Mouse (Mus musculus) CD4-positive helper T cell, adult 2 months (primary cell): ENCODE measurements around the gene Iqsec3.
A peak's percentile ranks its signal among the peaks of the same experiment; 100 is the strongest.

Experiments
- DNase-seq: peaks from one replicate; pipeline ENCODE4 v3.0.0-alpha.2; 2012; ENCODE audit warnings: low read depth, missing footprints, low spot score

Iqsec3 gene

GRCm38 (mm10) chr6:121473093-121473821 is at the start of gene Iqsec3:
Gene Iqsec3 (minus strand): TSS chr6:121473678.
- peak; percentile 54 for DNase-seq

- no peak for DNase-seq
Observed at GRCm38 (mm10) chr6:121522106-121522705, 48.7 kb upstream of the Iqsec3 start.

GRCm38 (mm10) chr6:121521030-121521429 is 47.6 kb upstream of the Iqsec3 start:
- no peak for DNase-seq

GRCm38 (mm10) chr6:121519896-121520295 is 46.4 kb upstream of the Iqsec3 start:
- no peak for DNase-seq

- no peak for DNase-seq
Observed at GRCm38 (mm10) chr6:121519266-121519810, 45.9 kb upstream of the Iqsec3 start.

- DNase-seq, result no peak
Observed at GRCm38 (mm10) chr6:121517726-121518125, 44.2 kb upstream of the Iqsec3 start.

DNA sequence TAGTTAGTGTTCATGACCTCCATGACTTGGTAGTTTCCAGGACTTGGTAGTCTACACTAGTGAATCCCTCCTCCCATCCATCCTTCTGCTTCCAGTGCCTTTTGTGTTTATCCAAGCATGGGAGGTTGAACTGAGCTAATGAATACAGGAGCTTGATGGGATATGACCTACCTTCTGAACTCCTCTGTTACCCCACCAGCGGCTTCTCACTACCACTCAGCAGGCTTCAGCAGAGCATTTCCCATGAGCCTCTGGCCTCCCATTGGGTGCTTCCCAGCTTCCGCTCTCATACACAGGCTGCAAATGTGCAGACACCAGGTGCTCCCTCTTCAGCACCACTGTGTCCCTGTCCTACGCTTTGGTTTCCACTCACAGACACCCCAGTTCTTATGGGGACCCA is 36.9 kb upstream of the Iqsec3 start:
- DNase-seq, result no peak

GRCm38 (mm10) chr6:121509871-121510270 is 36.4 kb upstream of the Iqsec3 start:
- DNase-seq, result no peak

DNA sequence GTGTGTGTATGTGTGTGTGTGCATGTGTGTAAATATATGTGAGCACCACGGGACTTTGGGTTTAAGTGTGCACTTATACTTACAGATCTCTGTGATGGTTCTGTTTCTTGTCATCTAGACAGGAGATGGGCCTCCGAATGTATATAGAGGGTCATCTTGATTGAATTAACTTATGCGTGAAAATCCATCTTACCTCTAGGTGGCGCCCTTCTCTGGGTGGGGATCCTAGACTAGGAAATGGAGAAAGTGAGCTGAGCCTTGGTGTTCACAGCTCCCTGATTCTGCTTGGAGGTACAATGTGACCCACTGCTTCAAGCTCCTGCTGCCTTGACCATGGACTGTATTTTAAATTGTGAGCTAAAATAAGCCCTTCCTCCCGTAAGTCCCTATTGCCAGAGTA is 34.8 kb upstream of the Iqsec3 start:
- no peak for DNase-seq

DNA sequence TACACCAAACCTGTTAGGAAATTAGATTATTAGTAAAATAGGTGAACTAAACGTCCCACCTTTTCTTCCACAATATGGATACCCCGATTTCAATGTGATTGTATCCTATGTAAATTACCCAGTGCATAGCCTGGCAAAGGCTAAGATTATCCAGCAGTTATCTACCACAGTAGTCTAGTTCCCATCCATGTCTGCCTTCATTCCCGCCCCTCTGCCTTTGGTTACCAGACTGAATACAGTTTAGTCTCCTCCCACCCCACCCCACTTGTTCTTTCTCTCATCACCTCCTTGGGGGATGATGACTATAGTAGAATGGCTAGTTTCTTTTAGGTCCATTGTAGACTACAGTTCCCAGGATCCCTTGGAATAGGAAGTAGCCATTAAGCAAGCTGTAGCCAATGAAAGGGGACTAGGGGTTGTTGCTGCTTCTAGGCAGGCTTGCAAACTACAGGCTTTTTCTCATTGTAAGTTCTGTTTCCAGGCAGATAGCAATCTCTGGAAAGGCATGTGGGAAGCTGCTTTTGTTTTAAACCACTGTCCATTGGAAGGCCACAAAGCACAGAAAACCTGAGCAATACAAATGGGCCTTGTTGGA is 27.7 kb upstream of the Iqsec3 start:
- no peak for DNase-seq

- DNase-seq, result no peak
Observed at GRCm38 (mm10) chr6:121499856-121500255, 26.4 kb upstream of the Iqsec3 start.

GRCm38 (mm10) chr6:121498819-121499535 is 25.5 kb upstream of the Iqsec3 start:
- no peak for DNase-seq

DNA sequence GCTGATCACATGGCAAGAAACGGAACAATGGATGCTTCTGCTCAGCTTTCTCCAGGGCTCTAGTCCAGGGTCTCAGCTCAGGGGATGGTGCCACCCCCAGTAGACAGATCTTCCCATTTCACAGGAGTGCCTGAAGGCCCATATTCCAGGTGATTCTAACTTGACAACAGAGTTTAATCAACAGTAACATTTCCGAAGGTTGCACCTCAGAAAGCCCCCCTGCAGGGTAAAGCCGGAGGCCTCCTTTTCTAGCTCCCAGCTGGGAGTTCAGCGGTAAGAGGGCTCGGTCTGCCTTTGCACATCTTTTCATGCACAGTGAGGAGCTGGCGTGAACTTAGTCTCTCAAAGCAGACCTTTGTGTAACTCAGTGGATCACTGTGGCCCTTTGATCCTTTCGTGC is 22.1 kb upstream of the Iqsec3 start:
- no peak for DNase-seq

GRCm38 (mm10) chr6:121495026-121495425 is 21.5 kb upstream of the Iqsec3 start:
- DNase-seq, result no peak

DNA sequence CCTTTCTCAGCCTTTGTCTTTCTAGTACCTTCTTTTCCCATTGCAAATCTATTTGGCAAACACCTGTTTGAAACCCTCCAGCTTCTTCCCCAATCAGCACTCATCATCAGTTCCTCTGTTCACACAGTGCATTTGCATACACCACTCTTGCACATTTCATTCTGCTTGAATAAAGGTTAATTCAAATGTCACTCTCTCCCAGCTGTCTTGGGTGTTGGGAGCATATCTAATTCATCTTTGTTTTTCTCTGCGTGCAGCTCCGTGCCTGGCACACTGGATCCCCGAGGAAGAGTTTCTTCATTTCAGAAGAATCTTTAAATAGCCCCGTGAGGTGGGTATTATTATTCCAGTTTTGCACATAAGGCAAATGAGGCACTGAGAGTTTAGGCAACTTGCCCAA is 20.8 kb upstream of the Iqsec3 start:
- DNase-seq, result no peak

- no peak for DNase-seq
Observed at GRCm38 (mm10) chr6:121491339-121491738, 17.9 kb upstream of the Iqsec3 start.

DNA sequence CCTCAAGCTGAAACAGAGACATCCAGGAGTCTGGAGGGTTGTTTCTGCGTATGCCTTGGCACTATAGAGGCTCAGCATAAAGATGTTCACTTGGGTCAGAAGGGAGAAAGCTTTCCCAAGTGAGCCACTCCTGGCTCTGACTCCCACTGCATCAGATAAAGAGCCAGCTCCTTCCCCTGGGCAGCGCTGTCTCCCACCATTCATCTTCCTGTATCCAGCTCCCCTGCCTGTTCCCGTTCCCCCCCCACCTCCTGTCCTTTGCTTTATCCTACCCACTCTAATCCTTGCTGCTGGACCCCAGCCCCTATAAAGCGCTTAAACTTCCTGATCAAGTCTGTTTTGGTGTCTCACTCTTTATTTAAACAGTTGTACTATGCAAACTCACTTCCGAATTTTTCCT is 1.2 kb downstream of the Iqsec3 start:
- DNase-seq, result no peak

DNA sequence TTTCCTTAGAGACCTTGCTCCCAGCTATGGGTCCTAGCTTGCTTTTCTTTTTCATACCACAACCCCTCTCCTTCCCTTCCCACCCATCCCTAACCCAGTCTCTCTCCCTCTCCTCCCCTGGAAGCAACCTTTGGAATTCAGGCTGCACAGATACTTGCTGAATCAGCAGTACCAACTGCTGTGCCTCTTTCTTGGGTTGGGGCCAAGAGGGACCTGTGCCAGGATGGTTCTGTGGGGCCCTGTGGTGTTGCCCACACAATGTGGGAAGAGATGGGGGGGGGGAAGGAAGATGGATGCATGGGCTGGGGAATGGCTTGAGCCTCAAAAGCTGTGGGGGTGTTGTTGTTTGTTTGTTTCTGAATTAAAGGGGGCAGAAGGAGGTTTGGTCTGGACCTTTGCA is 5.2 kb downstream of the Iqsec3 start:
- DNase-seq, result no peak

GRCm38 (mm10) chr6:121462628-121463340 is 10.7 kb downstream of the Iqsec3 start:
- DNase-seq, result no peak

GRCm38 (mm10) chr6:121457381-121457780 is 16.1 kb downstream of the Iqsec3 start:
- no peak for DNase-seq

- no peak for DNase-seq
Observed at GRCm38 (mm10) chr6:121456651-121457050, 16.8 kb downstream of the Iqsec3 start.
